Mouse (Mus musculus) cerebellum, adult 2 months (tissue): ENCODE results near the gene Arf3. TPM values are rescaled to one million over a fixed set of nuclear protein-coding genes. Genes with fewer than 3 reads are reported as not detected.

Source experiments
- DNase-seq, 2 experiments: peaks; one replicate each; pipeline ENCODE4 v3.0.0; 2021
- H3K27ac ChIP-seq: fragments of 200-500 bp; 2 replicates; pipeline ENCODE4 v1.5.1; 2012; ENCODE audit warnings: low read length, control low read depth, inconsistent platforms; ENCODE audit not compliant: insufficient read depth
- H3K27me3 ChIP-seq: fragments of 200-500 bp; 2 replicates; pipeline ENCODE4 v1.6.1; 2012; ENCODE audit warnings: inconsistent platforms, mild to moderate bottlenecking, low read length, moderate library complexity; ENCODE audit not compliant: control insufficient read depth, insufficient read depth
- H3K4me1 ChIP-seq: fragments of 200-500 bp; 2 replicates; pipeline ENCODE4 v1.6.1; 2011; ENCODE audit warnings: low read length; ENCODE audit not compliant: control insufficient read depth, insufficient read depth
- H3K4me3 ChIP-seq: fragments of 200-500 bp; replicated peaks from 2 replicates; pipeline ENCODE3; 2011; ENCODE audit warnings: mild to moderate bottlenecking, low read depth, low read length, control low read depth; ENCODE audit not compliant: insufficient read depth
- CTCF ChIP-seq: fragments of 200-500 bp; IDR thresholded peaks from 2 replicates; pipeline ENCODE4 v1.5.1; 2011; ENCODE audit warnings: low read depth, mild to moderate bottlenecking, control low read depth, low read length, moderate library complexity, borderline replicate concordance; ENCODE audit not compliant: insufficient read depth
- POLR2A ChIP-seq: fragments of 200-500 bp; IDR thresholded peaks from 2 replicates; pipeline ENCODE4 v1.6.1; 2011; ENCODE audit warnings: low read length, control low read depth, borderline replicate concordance; ENCODE audit not compliant: insufficient read depth
- WGBS: fragments of 180-500 bp; shearing (Covaris S2); methylation state at CpG from one replicate; pipeline ENCODE4 v1.1.7; 2018; 5-methylcytosine and 5-hydroxymethylcytosine counted together
- polyA plus RNA-seq: library from polyadenylated mRNA; depleted of rRNA; stranded (reverse); fragments of >200 nt; gene quantifications from 2 replicates; pipeline ENCODE4 v1.2.3, GENCODE M21; 2012

Gene Arf3
- polyA plus RNA-seq, 1 experiment, result 210 TPM

DNA sequence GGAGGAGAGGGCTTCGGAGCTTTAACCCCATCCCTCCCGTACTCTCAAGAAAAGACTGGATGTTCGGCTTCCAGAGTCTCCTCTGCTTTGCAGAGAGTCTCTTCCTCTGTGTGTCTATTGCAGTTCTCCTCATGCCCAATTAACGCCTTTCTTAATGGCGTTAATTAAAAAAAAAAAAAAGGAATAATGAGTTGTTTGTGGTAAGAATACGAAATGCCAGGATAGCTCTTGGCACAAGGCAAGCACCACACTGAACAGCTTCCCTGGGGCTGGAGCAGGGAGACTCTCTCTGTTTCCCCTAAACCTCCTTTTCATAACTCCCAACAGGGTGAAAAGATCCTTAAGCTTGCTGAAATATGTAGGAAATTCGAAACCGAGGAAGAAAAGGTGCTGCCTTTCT, 40.8 kb downstream of the Arf3 start:
- Histone ChIP-seq H3K4me1 (no peaks in the 10 kb centered on the region), H3K27me3 (no peaks in the 10 kb centered on the region), H3K27ac (no peak overlapping the region), H3K4me3 (no peak overlapping the region)
- no peak for DNase-seq
- TF ChIP-seq POLR2A, result no peak
- TF ChIP-seq CTCF, result no peak
- WGBS, result 71% methylated on average over 8 of the region's 8 CpGs

DNA sequence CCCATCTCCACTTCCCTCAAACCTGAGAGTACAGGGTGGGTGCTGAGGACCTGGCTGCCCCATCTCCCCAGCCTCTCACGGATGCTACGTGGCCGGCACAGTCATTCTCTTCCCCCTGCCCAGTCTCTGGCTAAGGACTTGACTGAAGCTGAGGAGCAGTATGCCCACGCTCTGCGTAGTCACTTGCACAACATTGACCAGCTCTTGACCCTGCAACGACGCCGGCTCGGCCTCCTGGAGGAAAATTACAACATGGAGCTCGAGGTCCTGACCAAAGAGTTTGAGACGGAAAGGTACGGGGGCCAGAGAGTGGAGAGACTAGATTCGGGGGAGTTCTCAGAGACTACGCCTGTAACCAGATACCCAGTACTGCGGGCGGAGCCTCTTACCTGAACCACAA, 45.7 kb downstream of the Arf3 start:
- 0 out of 2 replicates have a peak, but pooled peaks cover 2% of the 10 kb centered on the region for H3K4me1 ChIP-seq
- WGBS, result 76% methylated on average over 16 of the region's 16 CpGs
- no peak overlapping the region for H3K27ac ChIP-seq
- no peak for TF ChIP-seq POLR2A
- no peak for TF ChIP-seq CTCF
- H3K4me3 ChIP-seq, result no peak overlapping the region
- no peak for DNase-seq
- no peaks in the 10 kb centered on the region for H3K27me3 ChIP-seq

DNA sequence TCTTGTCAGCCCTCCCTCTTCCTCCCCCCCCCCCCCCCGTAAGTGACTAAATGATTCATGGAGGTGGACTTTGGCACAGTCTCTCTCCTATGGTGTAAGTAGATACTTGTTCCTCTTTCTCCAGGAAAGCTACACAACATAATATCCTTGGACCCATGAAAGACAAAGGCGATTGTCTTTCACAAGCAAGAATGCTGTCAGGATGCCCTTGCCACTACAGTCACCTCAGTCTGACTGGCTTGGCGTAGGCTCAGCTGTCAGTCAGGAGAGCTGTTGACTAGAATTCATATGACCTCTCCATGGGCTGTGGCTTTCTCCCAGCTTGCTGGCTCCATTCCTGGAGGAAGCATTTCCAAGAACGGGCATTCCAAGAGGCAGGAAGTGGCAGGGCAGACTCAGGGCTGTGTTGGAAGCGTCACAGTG, 48.8 kb downstream of the Arf3 start:
- Histone ChIP-seq H3K4me1 (0 out of 2 replicates have a peak, but pooled peaks cover 2% of the 10 kb centered on the region), H3K27ac (no peak overlapping the region), H3K4me3 (no peak overlapping the region), H3K27me3 (no peaks in the 10 kb centered on the region)
- 17% methylated on average over 5 of the region's 5 CpGs for WGBS
- no peak for TF ChIP-seq CTCF
- peak in 1 of 2 experiments; percentile 18 for DNase-seq

DNA sequence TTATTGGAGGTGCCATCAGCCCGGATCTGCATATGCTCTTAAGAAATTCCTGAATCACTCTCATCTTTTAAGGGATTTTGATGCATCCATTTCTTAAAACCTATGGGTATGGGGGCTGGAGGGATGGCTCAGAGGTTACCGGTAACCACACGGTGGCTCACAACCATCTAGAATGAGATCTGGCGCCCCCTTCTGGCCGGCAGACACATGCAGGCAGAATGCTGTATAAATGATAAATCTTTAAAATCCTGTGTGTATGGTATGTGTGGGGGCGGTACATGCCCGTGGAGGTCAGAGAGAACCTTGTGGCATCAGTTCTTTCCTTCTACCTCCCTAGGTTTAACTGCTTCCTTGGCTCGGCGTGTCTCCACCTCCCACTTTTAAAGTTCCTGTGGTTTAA, 52.6 kb downstream of the Arf3 start:
- H3K27ac ChIP-seq, result no peak overlapping the region
- no peaks in the 10 kb centered on the region for H3K27me3 ChIP-seq
- DNase-seq, result peak; percentile 56 to 72
- 17% methylated on average over 9 of the region's 9 CpGs for WGBS
- TF ChIP-seq POLR2A (no peak), CTCF (peak; percentile 73)
- peaks cover 2% of the 10 kb centered on the region; the same call in 1 of the 2 replicates for H3K4me1 ChIP-seq
- no peak overlapping the region for H3K4me3 ChIP-seq

DNA sequence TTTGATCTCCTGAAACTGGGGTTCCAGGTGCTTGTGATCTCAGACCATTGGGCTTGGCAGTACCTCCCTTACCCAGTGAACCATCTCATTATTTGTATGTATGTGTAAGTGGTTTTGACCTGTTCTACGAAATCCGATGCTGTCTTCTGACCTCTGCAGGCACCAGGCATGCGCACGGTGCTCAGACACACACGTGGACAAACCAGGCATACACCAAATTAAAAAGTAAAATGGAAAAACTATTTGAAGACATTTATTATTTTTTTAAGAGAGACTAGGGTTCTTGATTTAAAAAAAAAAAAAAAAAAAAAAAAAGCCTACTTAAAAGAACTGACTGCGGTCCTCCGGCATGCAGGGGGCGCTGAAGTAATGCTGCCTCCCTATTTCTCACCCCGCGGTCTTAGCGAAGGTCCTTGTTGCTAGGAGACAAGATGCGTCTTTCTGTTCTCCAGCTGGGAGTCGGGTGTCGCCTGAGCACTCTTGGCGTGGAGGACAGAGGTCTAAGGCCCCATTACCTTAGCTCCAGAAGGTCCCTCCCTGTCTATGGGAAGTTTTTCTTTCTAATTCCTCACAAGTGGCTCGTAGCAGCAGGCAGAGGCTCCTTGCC, 55.1 kb downstream of the Arf3 start, which contains the start of gene Ccdc65:
TSS of gene Ccdc65 (plus strand) at position 442 of the 607 bp plus-strand sequence.
- no peak within 1 kb of the TSS for H3K27ac ChIP-seq
- TF ChIP-seq CTCF, result peak; percentile 73
- TF ChIP-seq POLR2A, result no peak
- peak within 1 kb of the TSS; percentile 64 for H3K4me3 ChIP-seq
- H3K4me1 ChIP-seq, result no peaks in the 10 kb centered on the region; the same call in 1 of the 2 replicates
- DNase-seq, result peak; percentile 83 to 84
- WGBS, result 22% methylated on average over 16 of the region's 16 CpGs
- no peaks in the 10 kb centered on the region for H3K27me3 ChIP-seq

DNA sequence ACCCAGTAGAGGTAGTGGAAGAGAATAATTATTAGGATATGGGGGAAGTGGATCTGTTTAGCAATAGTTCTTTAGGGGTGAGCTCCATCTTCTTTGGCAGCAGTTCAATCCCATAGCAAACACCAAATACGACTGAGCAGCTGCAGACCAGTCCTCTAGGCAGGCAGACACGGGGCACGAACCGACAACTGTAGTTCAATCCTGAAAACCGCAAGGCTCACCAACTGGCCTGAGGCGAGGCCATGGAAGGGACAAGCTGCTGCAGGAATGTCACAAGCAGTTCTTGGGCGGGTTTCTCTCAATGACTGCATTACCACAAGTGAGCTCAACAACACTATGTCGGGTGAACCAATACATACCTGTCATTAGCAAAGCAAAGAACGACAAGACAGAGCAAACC, 58.7 kb downstream of the Arf3 start:
- no peak overlapping the region for H3K4me3 ChIP-seq
- 56% methylated on average over 9 of the region's 9 CpGs for WGBS
- H3K27me3 ChIP-seq, result no peaks in the 10 kb centered on the region
- TF ChIP-seq POLR2A, result no peak
- no peak for TF ChIP-seq CTCF
- no peak for DNase-seq
- no peaks in the 10 kb centered on the region; the same call in 1 of the 2 replicates for H3K4me1 ChIP-seq
- H3K27ac ChIP-seq, result no peak overlapping the region

DNA sequence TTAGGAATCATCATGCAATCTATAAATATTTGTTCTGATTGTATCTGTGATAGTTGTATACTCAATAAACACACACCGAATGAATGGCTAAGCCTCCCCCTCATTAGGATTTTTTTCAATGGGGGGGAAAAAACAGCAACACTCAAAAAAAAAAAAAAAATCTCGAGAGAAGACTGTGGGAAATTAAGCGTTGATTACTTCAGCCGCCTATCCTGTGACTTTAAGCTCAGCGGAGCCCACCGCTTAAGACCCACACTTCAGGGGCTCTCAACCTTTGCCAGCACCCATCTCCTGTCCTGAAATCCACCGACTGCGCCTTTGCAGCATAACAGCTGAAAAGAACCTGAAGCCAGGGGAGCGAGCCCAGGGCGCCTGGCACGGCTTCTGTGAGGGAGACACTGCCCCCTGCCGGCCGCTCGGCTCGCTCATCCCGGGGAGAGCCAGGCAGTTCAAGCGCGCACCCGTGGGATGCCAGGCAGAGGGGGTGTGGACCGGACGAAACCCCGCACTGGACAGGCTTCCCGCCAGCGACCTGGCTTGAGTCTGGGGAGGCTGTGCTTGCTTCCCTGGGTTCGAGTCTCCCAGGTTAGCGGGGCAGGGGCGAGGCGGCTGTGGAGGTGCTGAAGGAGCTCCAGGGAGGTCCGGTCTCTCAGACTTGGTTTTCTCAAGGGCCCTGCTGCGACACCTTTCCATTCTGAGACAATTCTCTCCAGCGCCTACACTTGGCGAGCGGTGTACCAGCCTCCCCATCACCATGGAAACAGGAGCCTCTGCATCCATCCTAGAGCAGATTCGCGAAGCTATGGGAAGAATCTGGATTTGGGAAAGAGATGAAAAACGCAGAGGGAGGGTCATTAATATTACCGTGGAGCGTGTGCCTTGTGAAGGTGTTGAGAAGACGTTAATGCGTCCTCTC, 63.6 kb downstream of the Arf3 start:
- H3K4me3 ChIP-seq, result peak overlapping the region; percentile 61
- DNase-seq, result peak; percentile 84 to 90
- H3K4me1 ChIP-seq, result no peaks in the 10 kb centered on the region
- WGBS, result 3% methylated on average over 40 of the region's 40 CpGs
- TF ChIP-seq CTCF (peak; percentile 81), POLR2A (no peak)
- H3K27me3 ChIP-seq, result no peaks in the 10 kb centered on the region
- no peak overlapping the region for H3K27ac ChIP-seq

DNA sequence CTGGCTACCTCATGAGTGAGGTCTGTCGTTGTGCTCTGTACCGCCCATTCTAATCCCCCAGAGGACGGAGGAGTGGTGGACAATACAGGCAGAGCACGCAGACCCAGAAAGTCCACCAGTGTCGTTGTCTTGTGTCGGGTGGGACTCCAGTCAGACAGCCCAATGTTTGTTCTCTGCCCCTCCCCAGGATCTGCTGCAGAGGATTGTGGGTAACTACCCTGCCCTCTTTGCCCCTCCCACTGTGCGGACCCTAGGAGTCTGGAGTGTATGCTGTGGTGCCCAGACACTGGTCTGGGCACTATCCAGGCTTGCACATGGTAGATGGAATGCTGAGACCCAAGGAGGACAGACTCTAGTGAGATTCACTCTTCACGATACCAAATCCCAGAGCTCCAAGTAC, 66.8 kb downstream of the Arf3 start:
- no peak overlapping the region for H3K4me3 ChIP-seq
- H3K27ac ChIP-seq, result no peak overlapping the region
- DNase-seq, result no peak
- WGBS, result 43% methylated on average over 8 of the region's 8 CpGs
- TF ChIP-seq POLR2A (no peak), CTCF (no peak)
- no peaks in the 10 kb centered on the region for H3K4me1 ChIP-seq
- no peaks in the 10 kb centered on the region for H3K27me3 ChIP-seq
